Mouse (Mus musculus): ENCODE results near the gene Adamts1.

DNA sequence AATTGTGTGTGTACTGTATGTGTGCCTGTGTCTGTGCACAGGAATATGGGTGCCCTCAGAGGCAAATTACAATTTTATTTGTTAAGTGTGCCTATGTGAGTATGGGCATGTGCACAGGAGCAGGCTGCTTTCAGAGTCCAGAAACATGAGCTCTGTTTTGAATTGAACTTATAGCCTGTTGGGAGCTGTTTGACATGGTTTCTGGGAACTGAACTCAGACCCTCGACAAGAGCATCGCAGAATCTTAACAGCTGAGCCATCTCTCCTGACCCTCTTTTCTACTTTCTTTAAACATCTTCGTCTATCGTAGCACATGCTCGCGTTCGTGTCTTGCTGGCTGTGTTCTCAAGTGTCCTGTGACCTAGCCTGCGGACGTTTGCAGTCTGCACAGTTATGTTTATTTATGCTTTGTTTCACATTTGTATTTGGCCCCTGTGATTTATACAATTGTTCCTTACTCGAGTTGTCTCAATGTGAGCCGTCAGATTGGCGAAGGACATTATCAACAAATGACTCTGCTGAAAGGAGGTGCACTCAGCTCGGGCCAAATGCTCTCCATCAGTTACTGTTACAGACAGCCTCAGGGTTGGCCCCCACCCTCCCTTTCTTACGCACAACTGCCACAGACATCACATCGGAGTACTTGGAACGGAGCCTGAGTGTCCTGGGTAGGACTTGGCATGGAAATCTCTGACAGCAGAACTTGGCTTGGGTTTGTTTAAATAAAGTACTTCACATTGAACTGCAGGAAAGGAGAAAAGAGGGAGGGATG, 55.1 kb downstream of the Adamts1 start:
- TF ChIP-seq CTCF (IDR thresholded peaks at IDR 0.05) (no peak), POLR2A (IDR thresholded peaks at IDR 0.05; ENCODE audit: insufficient read depth, low read depth, low read length) (no peak)
